Mouse (Mus musculus) brain, adult 10 weeks (tissue): ENCODE data around the gene Pbx2. TPM values are rescaled to one million over a fixed set of nuclear protein-coding genes. Genes with fewer than 3 reads are reported as not detected.

Source experiments
- polyA plus RNA-seq: library from polyadenylated mRNA; stranded (reverse); fragments of 350-450 nt; fragmentation: Illumina TruSeq; extraction: RNeasy Lipid Tissue Mini Kit (QIAGEN cat#74804); gene quantifications from one replicate; pipeline ENCODE4 v1.2.3, GENCODE M21; 2015; ENCODE audit warnings: low read depth, low replicate concordance

Gene Pbx2
- 44.5 TPM for polyA plus RNA-seq

GRCm38 (mm10) chr17:34591029-34591993 lies at the start of gene Pbx2:
Gene Pbx2 (plus strand): TSS chr17:34591266.

GRCm38 (mm10) chr17:34564003-34564421 lies 27.1 kb upstream of the Pbx2 start, which contains the start of gene Notch4:
Gene Notch4 (plus strand): TSS chr17:34564268.

GRCm38 (mm10) chr17:34589681-34590101 lies 1.4 kb upstream of the Pbx2 start, which contains the start of gene Gpsm3:
Gene Gpsm3 (plus strand): TSS chr17:34589806.

GRCm38 (mm10) chr17:34597566-34598095 lies 6.6 kb downstream of the Pbx2 start, which contains the start of gene Ager:
Gene Ager (plus strand): TSS chr17:34597862.

GRCm38 (mm10) chr17:34603375-34604060 lies 12.5 kb downstream of the Pbx2 start, which contains the start of gene Rnf5:
Gene Rnf5 (minus strand): TSS chr17:34603690.

GRCm38 (mm10) chr17:34604061-34604508 lies 13.0 kb downstream of the Pbx2 start, which contains the start of gene Agpat1:
Gene Agpat1 (plus strand): TSS chr17:34604262.

GRCm38 (mm10) chr17:34615871-34616270 lies 24.8 kb downstream of the Pbx2 start, which contains the start of gene Egfl8:
Gene Egfl8 (minus strand): TSS chr17:34615971.

GRCm38 (mm10) chr17:34627943-34628643 lies 37.0 kb downstream of the Pbx2 start, which contains the start of gene Ppt2:
Gene Ppt2 (minus strand): TSS chr17:34628510.

GRCm38 (mm10) chr17:34629221-34629751 lies 38.2 kb downstream of the Pbx2 start, which contains the start of gene Prrt1:
Gene Prrt1 (plus strand): TSS chr17:34629533.

GRCm38 (mm10) chr17:34644608-34645007 lies 53.5 kb downstream of the Pbx2 start, which contains the start of gene Fkbpl:
Gene Fkbpl (plus strand): TSS chr17:34644764.

Other genes starting within 250 kb of the Pbx2 start
- gene Btnl2, start 236.4 kb upstream of the Pbx2 start, polyA plus RNA-seq = not detected
- gene Btnl1, start 214.1 kb upstream of the Pbx2 start, polyA plus RNA-seq = not detected
- 4.6 TPM for gene BC051142, start 192.4 kb upstream of the Pbx2 start, polyA plus RNA-seq
- gene Btnl4, start 113.9 kb upstream of the Pbx2 start, polyA plus RNA-seq = not detected
- not detected for gene Btnl6, start 73.9 kb upstream of the Pbx2 start, polyA plus RNA-seq
- gene Notch4, start 27.0 kb upstream of the Pbx2 start, polyA plus RNA-seq = 2.6 TPM
- 3.5 TPM for gene Gpsm3, start 1.5 kb upstream of the Pbx2 start, polyA plus RNA-seq
- 0.58 TPM for gene Ager, start 6.6 kb downstream of the Pbx2 start, polyA plus RNA-seq
- 111 TPM for gene Rnf5, start 12.4 kb downstream of the Pbx2 start, polyA plus RNA-seq
- 124 TPM for gene Agpat1, start 13.0 kb downstream of the Pbx2 start, polyA plus RNA-seq
- gene Egfl8, start 24.7 kb downstream of the Pbx2 start, polyA plus RNA-seq = 3.2 TPM
- 37.7 TPM for gene Ppt2, start 37.2 kb downstream of the Pbx2 start, polyA plus RNA-seq
- gene Prrt1, start 38.3 kb downstream of the Pbx2 start, polyA plus RNA-seq = 123 TPM
- 12.5 TPM for gene Fkbpl, start 53.5 kb downstream of the Pbx2 start, polyA plus RNA-seq
- 54.8 TPM for gene Atf6b, start 55.9 kb downstream of the Pbx2 start, polyA plus RNA-seq
- gene Tnxb, start 79.3 kb downstream of the Pbx2 start, polyA plus RNA-seq = 0.86 TPM
- 10.9 TPM for gene C4b, start 152.6 kb downstream of the Pbx2 start, polyA plus RNA-seq
- gene Cyp21a1, start 213.3 kb downstream of the Pbx2 start, polyA plus RNA-seq = not detected
- 67.9 TPM for gene Stk19, start 245.7 kb downstream of the Pbx2 start, polyA plus RNA-seq
- 37.4 TPM for gene Dxo, start 245.8 kb downstream of the Pbx2 start, polyA plus RNA-seq